Mouse (Mus musculus): Measurements from ENCODE around the gene 4931429L15Rik. TPM values are rescaled to one million over a fixed set of nuclear protein-coding genes. Genes with fewer than 3 reads are reported as not detected.
A peak's percentile ranks its signal among the peaks of the same experiment; 100 is the strongest.

4931429L15Rik gene
- polyA plus RNA-seq, 1 experiment from 2014 or later = not detected

- Histone ChIP-seq H3K36me3 (ENCODE audit: control insufficient read depth, insufficient read depth, low read length) (no peaks in the 10 kb centered on the region), H3K9me3 (ENCODE audit: control insufficient read depth, low read length) (no peaks in the 10 kb centered on the region), H3K4me2 (ENCODE audit: low read depth, low read length, severe bottlenecking) (no peak overlapping the region), H3K4me3 (ENCODE audit: low read depth, low read length) (no peak overlapping the region), H3K27me3 (ENCODE audit: control insufficient read depth, insufficient read depth, low read length) (peaks cover 5% of the 10 kb centered on the region), H3K4me1 (replicated peaks; ENCODE audit: control insufficient read depth, insufficient read depth, low read length) (peaks cover 9% of the 10 kb centered on the region; the same call in 1 of the 2 replicates), H3K27ac (ENCODE audit: low read depth, low read length) (no peak overlapping the region), H3K9ac (ENCODE audit: low read length) (no peak overlapping the region)
- DNase-seq (ENCODE audit: low spot score) (no peak), ATAC-seq (replicated peaks; ENCODE audit: low FRiP score) (no peak)
- WGBS = 48% methylated on average over 6 of the region's 6 CpGs
Measured at GRCm38 (mm10) chr9:46330586-46330895, 10.8 kb upstream of the 4931429L15Rik start.

- H3K4me1 ChIP-seq (replicated peaks; ENCODE audit: control insufficient read depth, insufficient read depth, low read length) = peaks cover 9% of the 10 kb centered on the region; the same call in 1 of the 2 replicates
- H3K27ac ChIP-seq (ENCODE audit: low read depth, low read length) = 0 out of 2 replicates have a peak overlapping the region, but pooled peaks have one; percentile 85
- no peak overlapping the region for H3K4me3 ChIP-seq (ENCODE audit: low read depth, low read length)
- H3K9me3 ChIP-seq (ENCODE audit: control insufficient read depth, low read length) = no peaks in the 10 kb centered on the region
- peak overlapping the region; percentile 38; the same call in 1 of the 2 replicates for H3K4me2 ChIP-seq (ENCODE audit: low read depth, low read length, severe bottlenecking)
- no peaks in the 10 kb centered on the region for H3K36me3 ChIP-seq (ENCODE audit: control insufficient read depth, insufficient read depth, low read length)
- ATAC-seq (replicated peaks; ENCODE audit: low FRiP score) (no peak), DNase-seq (ENCODE audit: low spot score) (peak; percentile 51)
- peaks cover 5% of the 10 kb centered on the region; the same call in 1 of the 2 replicates for H3K27me3 ChIP-seq (ENCODE audit: control insufficient read depth, insufficient read depth, low read length)
- H3K9ac ChIP-seq (ENCODE audit: low read length) = no peak overlapping the region
- 15% methylated on average over 24 of the region's 24 CpGs for WGBS
Measured at GRCm38 (mm10) chr9:46329801-46330585, 10.2 kb upstream of the 4931429L15Rik start.

DNA sequence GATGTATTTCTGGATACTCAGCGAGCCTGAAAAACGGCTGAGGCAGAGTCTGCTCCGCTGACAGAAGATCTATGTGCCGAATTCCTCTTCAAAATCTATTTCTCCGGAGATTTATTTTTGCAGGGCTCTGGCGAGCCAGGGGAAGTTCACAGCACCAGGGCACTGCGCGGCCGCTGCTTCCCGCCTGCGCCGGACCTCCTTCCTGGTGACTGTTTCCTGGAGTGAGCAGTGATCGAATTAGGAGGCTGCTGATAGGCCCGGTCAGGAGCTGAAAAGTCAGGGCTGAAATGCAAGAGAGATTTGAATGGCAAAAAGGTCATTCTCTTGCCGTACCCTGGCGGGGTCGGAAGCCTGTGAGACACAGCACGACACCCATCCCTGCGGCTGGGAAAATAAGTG, 9.5 kb upstream of the 4931429L15Rik start:
- Histone ChIP-seq H3K4me3 (ENCODE audit: low read depth, low read length) (peak overlapping the region; percentile 11; the same call in 1 of the 2 replicates), H3K9ac (ENCODE audit: low read length) (peak overlapping the region; percentile 54), H3K4me1 (replicated peaks; ENCODE audit: control insufficient read depth, insufficient read depth, low read length) (peaks cover 9% of the 10 kb centered on the region; the same call in 1 of the 2 replicates), H3K4me2 (ENCODE audit: low read depth, low read length, severe bottlenecking) (peak overlapping the region; percentile 38), H3K36me3 (ENCODE audit: control insufficient read depth, insufficient read depth, low read length) (no peaks in the 10 kb centered on the region), H3K27me3 (ENCODE audit: control insufficient read depth, insufficient read depth, low read length) (0 out of 2 replicates have a peak, but pooled peaks cover 3% of the 10 kb centered on the region), H3K9me3 (ENCODE audit: control insufficient read depth, low read length) (no peaks in the 10 kb centered on the region), H3K27ac (ENCODE audit: low read depth, low read length) (peak overlapping the region; percentile 85)
- WGBS = 1% methylated on average over 19 of the region's 19 CpGs
- no peak for ATAC-seq (replicated peaks; ENCODE audit: low FRiP score)
- peak; percentile 71 for DNase-seq (ENCODE audit: low spot score)

GRCm38 (mm10) chr9:46328572-46329249, 8.9 kb upstream of the 4931429L15Rik start:
- H3K27me3 ChIP-seq (ENCODE audit: control insufficient read depth, insufficient read depth, low read length) = 0 out of 2 replicates have a peak, but pooled peaks cover 3% of the 10 kb centered on the region
- H3K9ac ChIP-seq (ENCODE audit: low read length) = peak overlapping the region; percentile 54
- H3K4me1 ChIP-seq (replicated peaks; ENCODE audit: control insufficient read depth, insufficient read depth, low read length) = peaks cover 9% of the 10 kb centered on the region; the same call in 1 of the 2 replicates
- peak overlapping the region; percentile 11 for H3K4me3 ChIP-seq (ENCODE audit: low read depth, low read length)
- H3K4me2 ChIP-seq (ENCODE audit: low read depth, low read length, severe bottlenecking) = peak overlapping the region; percentile 38
- under 1% methylated on average over 30 of the region's 30 CpGs for WGBS
- H3K27ac ChIP-seq (ENCODE audit: low read depth, low read length) = peak overlapping the region; percentile 85
- H3K36me3 ChIP-seq (ENCODE audit: control insufficient read depth, insufficient read depth, low read length) = no peaks in the 10 kb centered on the region
- no peaks in the 10 kb centered on the region for H3K9me3 ChIP-seq (ENCODE audit: control insufficient read depth, low read length)
- peak; percentile 84 for ATAC-seq (replicated peaks; ENCODE audit: low FRiP score)
- peak; percentile 91 for DNase-seq (ENCODE audit: low spot score)

DNA sequence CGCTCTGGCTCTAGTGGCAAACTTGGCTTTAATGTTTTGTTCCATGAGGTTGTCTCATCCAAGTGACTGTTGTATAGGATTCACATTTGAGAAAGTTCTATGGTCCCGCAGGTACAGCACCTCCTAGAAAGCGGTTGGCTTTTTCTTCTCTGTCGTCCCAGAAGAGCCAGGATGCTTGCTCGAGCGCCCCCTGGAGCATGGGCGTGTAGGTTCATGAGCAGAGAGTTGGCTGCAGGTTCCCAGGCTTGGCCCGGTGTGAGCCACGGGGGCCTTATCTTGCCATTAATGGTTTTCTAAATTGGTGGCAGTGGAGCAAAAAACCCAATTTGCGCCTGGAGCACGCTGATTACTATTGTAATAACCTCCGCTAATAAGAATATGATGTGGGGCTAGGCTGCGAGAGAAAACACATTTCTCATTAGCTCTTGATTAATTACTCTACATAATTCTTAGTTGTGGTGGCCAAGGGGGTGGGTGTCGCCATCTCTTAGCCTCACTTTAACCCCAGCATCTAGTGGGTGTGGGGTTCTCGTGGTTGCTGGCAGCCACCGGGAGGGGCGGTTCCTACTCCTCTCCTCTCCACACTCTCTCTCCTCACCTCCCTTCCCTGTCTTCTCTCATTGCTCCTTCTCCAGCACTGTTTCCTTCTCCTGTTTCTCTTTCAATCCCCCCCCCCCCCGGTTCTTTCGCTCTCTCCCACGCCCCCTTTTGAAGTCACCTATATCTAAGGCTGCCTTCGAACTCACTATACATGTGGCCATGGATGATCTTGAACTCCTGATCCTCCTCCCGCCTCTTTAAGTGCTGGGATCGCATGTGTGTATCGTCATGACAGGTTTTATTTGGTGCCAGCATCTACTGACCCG, 8.2 kb upstream of the 4931429L15Rik start:
- H3K36me3 ChIP-seq (ENCODE audit: control insufficient read depth, insufficient read depth, low read length) = no peaks in the 10 kb centered on the region; the same call in 1 of the 2 replicates
- no peak overlapping the region for H3K4me3 ChIP-seq (ENCODE audit: low read depth, low read length)
- H3K27me3 ChIP-seq (ENCODE audit: control insufficient read depth, insufficient read depth, low read length) = 0 out of 2 replicates have a peak, but pooled peaks cover 3% of the 10 kb centered on the region
- no peaks in the 10 kb centered on the region for H3K9me3 ChIP-seq (ENCODE audit: control insufficient read depth, low read length)
- WGBS = 53% methylated on average over 25 of the region's 25 CpGs
- H3K27ac ChIP-seq (ENCODE audit: low read depth, low read length) = peak overlapping the region; percentile 85
- peak overlapping the region; percentile 54 for H3K9ac ChIP-seq (ENCODE audit: low read length)
- ATAC-seq (replicated peaks; ENCODE audit: low FRiP score) = no peak; the same call in 1 of the 2 replicates
- peaks cover 9% of the 10 kb centered on the region; the same call in 1 of the 2 replicates for H3K4me1 ChIP-seq (replicated peaks; ENCODE audit: control insufficient read depth, insufficient read depth, low read length)
- peak; percentile 80 for DNase-seq (ENCODE audit: low spot score)
- peak overlapping the region; percentile 38 for H3K4me2 ChIP-seq (ENCODE audit: low read depth, low read length, severe bottlenecking)

DNA sequence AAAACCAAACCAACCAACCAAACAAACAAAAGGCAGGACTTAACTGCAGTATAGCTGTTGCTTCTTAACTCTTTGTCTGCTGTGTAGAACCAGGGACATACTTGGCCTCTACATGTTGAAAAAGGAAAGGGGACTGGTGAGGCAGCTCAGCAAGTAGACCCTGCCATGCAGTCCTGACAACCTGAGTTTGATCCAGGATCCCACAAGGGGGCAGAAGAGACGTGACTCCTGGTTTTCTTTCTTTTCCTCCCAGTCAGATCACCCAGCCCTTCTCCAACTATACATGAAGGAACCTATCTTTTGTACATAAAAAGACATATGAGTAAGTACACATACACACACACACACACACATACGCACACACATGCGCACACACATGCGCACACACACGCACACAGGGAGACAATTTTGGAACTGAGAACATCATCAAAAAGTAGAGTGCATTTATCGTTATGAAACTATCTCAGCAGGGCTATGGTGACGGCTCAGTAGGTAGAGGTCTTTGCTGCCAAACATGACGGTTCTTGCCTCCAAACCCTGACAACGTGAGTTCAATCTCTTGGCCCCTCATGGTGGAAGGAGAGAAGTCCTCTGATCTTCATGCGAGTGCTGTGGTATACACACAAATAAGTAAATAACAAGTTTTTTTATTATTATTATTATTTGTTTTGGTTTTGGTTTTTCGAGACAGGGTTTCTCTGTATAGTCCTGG, 7.1 kb upstream of the 4931429L15Rik start:
- Histone ChIP-seq H3K9ac (ENCODE audit: low read length) (no peak overlapping the region), H3K9me3 (ENCODE audit: control insufficient read depth, low read length) (no peaks in the 10 kb centered on the region), H3K4me1 (replicated peaks; ENCODE audit: control insufficient read depth, insufficient read depth, low read length) (peaks cover 11% of the 10 kb centered on the region; the same call in 1 of the 2 replicates), H3K4me2 (ENCODE audit: low read depth, low read length, severe bottlenecking) (no peak overlapping the region), H3K4me3 (ENCODE audit: low read depth, low read length) (no peak overlapping the region), H3K36me3 (ENCODE audit: control insufficient read depth, insufficient read depth, low read length) (no peaks in the 10 kb centered on the region; the same call in 1 of the 2 replicates), H3K27ac (ENCODE audit: low read depth, low read length) (no peak overlapping the region), H3K27me3 (ENCODE audit: control insufficient read depth, insufficient read depth, low read length) (0 out of 2 replicates have a peak, but pooled peaks cover 3% of the 10 kb centered on the region)
- no peak for ATAC-seq (replicated peaks; ENCODE audit: low FRiP score)
- peak; percentile 43 for DNase-seq (ENCODE audit: low spot score)
- WGBS = 92% methylated on average over 11 of the region's 11 CpGs

GRCm38 (mm10) chr9:46320461-46320860, 675 bp upstream of the 4931429L15Rik start:
- no peak overlapping the region for H3K4me3 ChIP-seq (ENCODE audit: low read depth, low read length)
- 85% methylated on average over 2 of the region's 2 CpGs for WGBS
- no peak overlapping the region for H3K4me2 ChIP-seq (ENCODE audit: low read depth, low read length, severe bottlenecking)
- no peak for ATAC-seq (replicated peaks; ENCODE audit: low FRiP score)
- no peaks in the 10 kb centered on the region for H3K27me3 ChIP-seq (ENCODE audit: control insufficient read depth, insufficient read depth, low read length)
- DNase-seq (ENCODE audit: low spot score) = no peak
- H3K9me3 ChIP-seq (ENCODE audit: control insufficient read depth, low read length) = no peaks in the 10 kb centered on the region; the same call in 1 of the 2 replicates
- no peak overlapping the region for H3K9ac ChIP-seq (ENCODE audit: low read length)
- H3K27ac ChIP-seq (ENCODE audit: low read depth, low read length) = no peak overlapping the region
- no peaks in the 10 kb centered on the region; the same call in 1 of the 2 replicates for H3K36me3 ChIP-seq (ENCODE audit: control insufficient read depth, insufficient read depth, low read length)
- peaks cover 15% of the 10 kb centered on the region for H3K4me1 ChIP-seq (replicated peaks; ENCODE audit: control insufficient read depth, insufficient read depth, low read length)
